Mouse (Mus musculus): ENCODE data around the gene Sh3bp2.

DNA sequence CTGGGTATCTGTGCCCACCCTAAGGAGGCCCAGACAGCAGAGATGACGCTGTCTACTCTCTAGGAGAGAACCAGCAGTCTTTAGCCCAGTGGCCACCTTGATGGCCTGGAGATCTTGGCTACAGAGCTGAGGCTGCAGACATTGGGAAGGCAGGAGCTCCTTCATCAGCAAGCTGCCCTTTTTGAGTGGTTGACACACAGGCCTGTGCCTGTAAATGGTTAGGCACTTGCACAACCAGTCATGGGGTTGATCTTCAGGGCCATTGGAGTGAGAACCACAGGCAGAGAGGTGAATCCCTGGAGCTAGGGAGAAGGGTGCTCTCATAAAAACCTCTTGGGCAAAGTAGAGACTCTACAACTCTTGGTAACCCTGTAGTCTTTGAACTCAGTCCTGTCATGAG is 16.5 kb downstream of the Sh3bp2 start:
- TF ChIP-seq MAX (IDR thresholded peaks at IDR 0.05) (no peak), CTCF (IDR thresholded peaks at IDR 0.05; ENCODE audit: control insufficient read depth, insufficient read depth, insufficient read length) (no peak), USF1 (IDR thresholded peaks at IDR 0.05; ENCODE audit: low read depth) (no peak), MYOD1 (IDR thresholded peaks at IDR 0.05; ENCODE audit: control insufficient read depth, insufficient read length, low read depth) (no peak), CEBPB (IDR thresholded peaks at IDR 0.05; ENCODE audit: low read depth) (no peak), MYOG (IDR thresholded peaks at IDR 0.05; ENCODE audit: control insufficient read depth, extremely low read depth, insufficient read length) (no peak), FOSL1 (IDR thresholded peaks at IDR 0.05; ENCODE audit: insufficient read depth, low read length, poor library complexity, severe bottlenecking) (no peak)

Data from C2C12 (cell line).